Mouse (Mus musculus): Measurements from ENCODE around the gene Wipi2. TPM values are rescaled to one million over a fixed set of nuclear protein-coding genes. Genes with fewer than 3 reads are reported as not detected.

Wipi2 gene
- total and polyA plus RNA-seq, 3 experiments: 38.6 to 74.7 (median 53.6) TPM

DNA sequence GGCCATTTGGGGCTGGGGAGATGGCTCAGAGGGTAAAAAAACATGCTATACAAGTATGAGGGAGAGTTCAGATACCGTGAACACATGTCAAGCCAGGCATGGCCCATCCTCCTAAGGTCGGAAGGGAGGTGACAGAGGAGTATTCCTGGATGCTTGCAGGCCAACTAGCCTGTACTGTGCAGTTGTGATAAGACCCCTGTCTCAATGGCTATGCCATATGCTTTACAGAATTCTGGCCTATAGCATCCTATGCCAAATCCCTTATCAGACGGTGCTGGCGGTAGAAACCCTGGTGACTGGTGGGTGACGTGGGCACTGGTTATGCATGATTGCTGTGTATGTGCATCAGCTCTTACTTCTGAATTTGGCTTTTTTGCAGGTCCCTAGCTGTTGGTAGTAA is 10.3 kb downstream of the Wipi2 start:
- H3K27me3 ChIP-seq (ENCODE audit: control insufficient read depth in 1 of 2, insufficient read depth in 2 of 2, low read length in 2 of 2): no peaks in the 10 kb centered on the region
- peaks cover 0 to 14% of the 10 kb centered on the region in 2 experiments; a peak in 2 of 4 replicates for H3K36me3 ChIP-seq (ENCODE audit: control insufficient read depth in 1 of 2, insufficient read depth in 2 of 2, low read length in 2 of 2)
- H3K4me3 ChIP-seq (ENCODE audit: control insufficient read depth in 1 of 2, insufficient read depth in 1 of 2, low read depth in 2 of 2, low read length in 2 of 2): no peak overlapping the region
- no peak for DNase-seq (ENCODE audit: low read depth, low spot score)
- H3K27ac ChIP-seq (ENCODE audit: control insufficient read depth, low read depth, low read length): no peak overlapping the region
- TF ChIP-seq TCF12 (IDR thresholded peaks at IDR 0.05; ENCODE audit: low read depth, low read length) (no peak), KAT2A (conservative IDR thresholded peaks at IDR 0.05; ENCODE audit: low read depth, low read length) (no peak), ELF1 (IDR thresholded peaks at IDR 0.05; ENCODE audit: low read depth, low read length) (no peak), GABPA (IDR thresholded peaks at IDR 0.05; ENCODE audit: low read depth, low read length) (no peak), UBTF (IDR thresholded peaks at IDR 0.05; ENCODE audit: borderline replicate concordance, insufficient read depth, low read depth, low read length) (no peak), TAL1 (IDR thresholded peaks at IDR 0.05; ENCODE audit: low read length) (no peak), SIN3A (IDR thresholded peaks at IDR 0.05; ENCODE audit: low read length) (no peak), TBP (IDR thresholded peaks at IDR 0.05; ENCODE audit: low read depth, low read length) (no peak), HCFC1 (IDR thresholded peaks at IDR 0.05; ENCODE audit: low read depth, low read length) (no peak), MYB (IDR thresholded peaks at IDR 0.05; ENCODE audit: low read depth, low read length) (no peak), MEF2A (IDR thresholded peaks at IDR 0.05; ENCODE audit: extremely low read depth, insufficient replicate concordance, low read depth, low read length, poor library complexity, severe bottlenecking) (no peak), USF1 (IDR thresholded peaks at IDR 0.05; ENCODE audit: low read depth, low read length) (no peak), NRF1 (IDR thresholded peaks at IDR 0.05; ENCODE audit: insufficient read depth, low read depth, low read length, poor library complexity, severe bottlenecking) (no peak), POLR2AphosphoS5 (IDR thresholded peaks at IDR 0.05; ENCODE audit: borderline replicate concordance, low read depth, low read length) (no peak), MYC (IDR thresholded peaks at IDR 0.05; ENCODE audit: low read depth, low read length) (no peak)
- no peaks in the 10 kb centered on the region for H3K4me1 ChIP-seq (ENCODE audit: control insufficient read depth in 1 of 2, insufficient read depth in 2 of 2, low read length in 2 of 2)
- H3K9me3 ChIP-seq (replicated peaks; ENCODE audit: insufficient read depth, low read length): no peaks in the 10 kb centered on the region
- 0 out of 2 replicates have a peak, but pooled peaks cover 2% of the 10 kb centered on the region for H3K79me2 ChIP-seq (ENCODE audit: control insufficient read depth, insufficient read depth, low read length, poor library complexity)
- no peak overlapping the region for H3K9ac ChIP-seq (ENCODE audit: control insufficient read depth, low read depth, low read length, poor library complexity, severe bottlenecking)

DNA sequence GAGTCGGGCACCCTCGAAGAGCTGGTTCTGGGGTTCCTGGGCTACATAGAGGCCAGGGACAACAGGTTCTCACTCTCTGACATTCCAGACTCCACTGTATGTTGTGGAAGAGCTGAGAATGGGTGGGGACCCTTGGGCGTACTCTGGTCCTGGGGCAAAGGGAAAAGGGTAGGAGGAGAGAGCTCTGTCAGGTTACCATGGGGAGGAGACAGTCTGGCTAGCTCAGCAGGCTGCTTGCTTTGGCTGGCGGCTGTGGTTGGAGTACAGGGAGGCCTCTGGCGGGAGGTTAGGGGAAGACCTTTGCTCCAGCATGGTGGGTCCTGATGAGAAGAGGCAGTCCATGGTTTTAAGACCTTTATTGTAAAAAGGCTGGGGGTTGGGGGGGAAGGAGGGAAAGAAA is 12.6 kb downstream of the Wipi2 start:
- Histone ChIP-seq H3K9ac (ENCODE audit: control insufficient read depth, low read depth, low read length, poor library complexity, severe bottlenecking) (no peak overlapping the region), H3K4me1 (ENCODE audit: control insufficient read depth in 1 of 2, insufficient read depth in 2 of 2, low read length in 2 of 2) (no peaks in the 10 kb centered on the region), H3K4me3 (ENCODE audit: control insufficient read depth in 1 of 2, insufficient read depth in 1 of 2, low read depth in 2 of 2, low read length in 2 of 2) (no peak overlapping the region), H3K79me2 (ENCODE audit: control insufficient read depth, insufficient read depth, low read length, poor library complexity) (0 out of 2 replicates have a peak, but pooled peaks cover 2% of the 10 kb centered on the region), H3K27ac (ENCODE audit: control insufficient read depth, low read depth, low read length) (no peak overlapping the region), H3K9me3 (replicated peaks; ENCODE audit: insufficient read depth, low read length) (no peaks in the 10 kb centered on the region), H3K36me3 (ENCODE audit: control insufficient read depth in 1 of 2, insufficient read depth in 2 of 2, low read length in 2 of 2) (peaks cover 0 to 20% of the 10 kb centered on the region in 2 experiments; a peak in 2 of 4 replicates), H3K27me3 (ENCODE audit: control insufficient read depth in 1 of 2, insufficient read depth in 2 of 2, low read length in 2 of 2) (no peaks in the 10 kb centered on the region)
- DNase-seq (ENCODE audit: low read depth, low spot score): no peak
- TF ChIP-seq SMC3 (IDR thresholded peaks at IDR 0.05; ENCODE audit: low read depth, low read length) (no peak), ZNF384 (IDR thresholded peaks at IDR 0.05; ENCODE audit: low read depth, low read length) (no peak), TCF12 (IDR thresholded peaks at IDR 0.05; ENCODE audit: low read depth, low read length) (no peak), SIN3A (IDR thresholded peaks at IDR 0.05; ENCODE audit: low read length) (no peak), ZC3H11A (IDR thresholded peaks at IDR 0.05; ENCODE audit: low read depth, low read length) (no peak), UBTF (IDR thresholded peaks at IDR 0.05; ENCODE audit: borderline replicate concordance, insufficient read depth, low read depth, low read length) (no peak), MYB (IDR thresholded peaks at IDR 0.05; ENCODE audit: low read depth, low read length) (no peak), USF1 (IDR thresholded peaks at IDR 0.05; ENCODE audit: low read depth, low read length) (no peak), ZMIZ1 (IDR thresholded peaks at IDR 0.05; ENCODE audit: low read depth, low read length) (no peak), GABPA (IDR thresholded peaks at IDR 0.05; ENCODE audit: low read depth, low read length) (no peak), MYC (IDR thresholded peaks at IDR 0.05; ENCODE audit: low read depth, low read length) (no peak), POLR2A (IDR thresholded peaks at IDR 0.05; ENCODE audit: control insufficient read depth in 1 of 2, insufficient read depth in 1 of 2, low read depth in 1 of 2, low read length in 2 of 2, poor library complexity in 1 of 2) (no peak), KAT2A (conservative IDR thresholded peaks at IDR 0.05; ENCODE audit: low read depth, low read length) (no peak), ETS1 (IDR thresholded peaks at IDR 0.05; ENCODE audit: low read depth, low read length) (no peak), MAFK (IDR thresholded peaks at IDR 0.05; ENCODE audit: borderline replicate concordance, low read depth, low read length) (no peak), CHD2 (IDR thresholded peaks at IDR 0.05; ENCODE audit: low read length) (no peak), JUND (IDR thresholded peaks at IDR 0.05; ENCODE audit: low read depth, low read length) (no peak)

Measured in MEL (cell line).